Mouse (Mus musculus): Measurements from ENCODE around the gene Cytip. TPM values are rescaled to one million over a fixed set of nuclear protein-coding genes. Genes with fewer than 3 reads are reported as not detected.
"Not testable (repeated sequence)": the region's sequence is repeated elsewhere in the genome, so short reads cannot be mapped to it uniquely, and the experiment has no call there.

Gene Cytip
- total RNA-seq, 2 experiments from 2014 or later, result 0.28 to 0.42 TPM

- H3K27ac ChIP-seq, result no peak overlapping the region
- intact Hi-C loops (cut with DNase I), result no loop called here
- no peak for TF ChIP-seq CTCF (IDR thresholded peaks at IDR 0.05)
- H3K4me3 ChIP-seq, result no peak overlapping the region
- DNase-seq, result no peak
Observed at GRCm38 (mm10) chr2:58135061-58135463, 60.3 kb downstream of the Cytip start.

DNA sequence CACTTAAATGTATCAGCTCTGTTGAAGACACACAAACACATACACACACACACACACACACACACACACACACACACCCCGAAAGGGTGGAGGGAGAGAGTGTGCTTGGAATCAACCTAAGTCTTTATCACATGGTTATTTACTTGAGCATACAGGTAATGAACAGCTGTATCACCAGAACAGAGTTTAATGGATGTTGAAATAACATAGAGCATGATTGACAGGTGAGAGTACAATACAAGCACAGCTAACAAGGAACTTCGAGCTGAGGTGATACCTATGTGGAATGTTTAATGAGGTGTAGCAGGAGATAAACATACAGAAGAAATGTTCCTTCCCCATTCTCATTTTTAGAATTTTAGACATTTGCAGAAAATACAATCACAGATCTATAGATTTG, 62.7 kb downstream of the Cytip start:
- no peak for DNase-seq
- no peak overlapping the region for H3K27ac ChIP-seq
- no peak for TF ChIP-seq CTCF (IDR thresholded peaks at IDR 0.05)
- H3K4me3 ChIP-seq, result no peak overlapping the region
- intact Hi-C loops (cut with DNase I), result no loop called here

GRCm38 (mm10) chr2:58129903-58130302, 65.4 kb downstream of the Cytip start:
- no peak for TF ChIP-seq CTCF (IDR thresholded peaks at IDR 0.05)
- no peak for DNase-seq
- no peak overlapping the region for H3K27ac ChIP-seq
- intact Hi-C loops (cut with DNase I), result no loop called here
- no peak overlapping the region for H3K4me3 ChIP-seq

GRCm38 (mm10) chr2:58111105-58111504, 84.2 kb downstream of the Cytip start:
- intact Hi-C loops (cut with DNase I), result no loop called here

DNA sequence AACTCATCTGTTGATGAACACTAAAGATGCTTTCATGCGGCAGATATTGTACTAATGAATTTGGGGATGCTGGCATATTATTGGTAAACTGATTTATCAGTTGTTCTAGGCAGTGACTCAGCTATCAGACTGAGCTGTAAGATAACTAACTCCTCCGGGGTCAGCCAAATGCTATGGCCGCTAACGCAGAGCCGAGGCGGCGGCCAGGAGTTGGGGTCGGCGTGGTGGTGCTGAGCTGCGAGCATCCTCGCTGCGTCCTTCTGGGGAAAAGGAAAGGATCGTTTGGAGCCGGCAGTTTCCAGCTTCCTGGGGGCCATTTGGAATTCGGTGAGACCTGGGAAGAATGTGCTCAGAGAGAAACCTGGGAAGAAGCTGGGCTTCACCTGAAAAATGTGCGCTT, 87.4 kb downstream of the Cytip start:
- H3K27ac ChIP-seq; DNase-seq; H3K4me3 ChIP-seq; intact Hi-C loops (cut with DNase I): not testable (repeated sequence)

More at GRCm38 (mm10) chr2:58111105-58111504, 84.2 kb downstream of the Cytip start:
- no peak for DNase-seq
- TF ChIP-seq CTCF (IDR thresholded peaks at IDR 0.05), result no peak
- Histone ChIP-seq H3K27ac (no peak overlapping the region), H3K4me3 (no peak overlapping the region)

- H3K4me3 ChIP-seq, result no peak overlapping the region
- intact Hi-C loops (cut with DNase I), result no loop called here
- no peak for TF ChIP-seq CTCF (IDR thresholded peaks at IDR 0.05)
- no peak for DNase-seq
- H3K27ac ChIP-seq, result no peak overlapping the region
Observed at GRCm38 (mm10) chr2:58107046-58107445, 88.3 kb downstream of the Cytip start.

- intact Hi-C loops (cut with DNase I), result no loop called here
- Histone ChIP-seq H3K4me3 (no peak overlapping the region), H3K27ac (no peak overlapping the region)
Observed at GRCm38 (mm10) chr2:58094818-58095217, 100.5 kb downstream of the Cytip start.

DNA sequence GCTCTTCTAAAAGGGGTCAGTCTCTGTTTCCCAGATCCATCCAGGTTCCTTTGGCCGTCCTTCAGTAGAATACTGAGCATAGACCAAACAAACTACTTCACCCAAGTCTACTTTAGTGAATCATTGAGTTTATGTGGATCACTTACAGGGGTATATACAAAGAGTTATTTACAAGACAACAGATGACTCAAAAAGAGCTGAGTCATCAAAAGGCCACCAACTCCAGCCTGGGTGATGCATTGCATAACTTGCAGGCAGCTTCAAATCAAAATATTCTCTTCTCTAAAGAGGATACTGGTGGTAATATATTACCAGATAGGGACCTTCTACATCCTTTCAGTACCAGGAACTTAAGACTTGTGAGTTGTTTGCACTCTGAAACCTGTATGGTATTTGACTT, 108.9 kb downstream of the Cytip start:
- no peak for TF ChIP-seq CTCF (IDR thresholded peaks at IDR 0.05)
- DNase-seq, result no peak
- intact Hi-C loops (cut with DNase I), result no loop called here
- Histone ChIP-seq H3K4me3 (no peak overlapping the region), H3K27ac (no peak overlapping the region)

More at GRCm38 (mm10) chr2:58094818-58095217, 100.5 kb downstream of the Cytip start:
- no peak for TF ChIP-seq CTCF (IDR thresholded peaks at IDR 0.05)
- no peak for DNase-seq

DNA sequence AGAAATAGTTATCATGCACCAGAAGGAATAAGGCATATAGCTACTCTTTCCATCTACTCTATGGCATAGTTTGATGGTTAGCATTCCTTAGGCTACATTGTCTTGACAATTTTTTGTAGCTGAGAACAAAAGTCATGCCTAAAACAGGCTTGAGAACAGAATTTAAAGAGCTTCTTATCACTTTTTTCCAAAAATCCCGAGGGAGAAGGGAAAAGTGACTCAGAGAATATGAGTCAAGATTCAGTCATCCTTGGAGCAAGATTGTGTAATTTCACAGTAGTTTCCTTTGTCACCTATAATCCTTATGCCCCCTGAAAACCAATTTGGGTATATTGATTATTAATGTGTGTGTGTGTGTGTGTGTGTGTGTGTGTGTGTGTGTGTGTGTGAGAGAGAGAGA, 115.5 kb downstream of the Cytip start:
- DNase-seq, result no peak
- Histone ChIP-seq H3K27ac (no peak overlapping the region), H3K4me3 (no peak overlapping the region)
- TF ChIP-seq CTCF (IDR thresholded peaks at IDR 0.05), result no peak
- intact Hi-C loops (cut with DNase I), result no loop called here

Other genes starting within 250 kb of the Cytip start
- 1 to 10 TPM in 1 of 2 experiments, under 1 TPM in 1; 0.38 to 2.0 TPM for gene Galnt5, start 197.6 kb downstream of the Cytip start, total RNA-seq (2021)
- gene Ermn, start 142.7 kb downstream of the Cytip start, total RNA-seq (2021), result not detected
- under 1 TPM; 0.05 to 0.61 TPM for gene Acvr1c, start 162.4 kb upstream of the Cytip start, total RNA-seq (2021)